Mouse (Mus musculus): ENCODE data around the gene Rassf4. TPM values are rescaled to one million over a fixed set of nuclear protein-coding genes. Genes with fewer than 3 reads are reported as not detected.

Gene Rassf4
- 6.1 and 7.4 TPM in 2 replicates for polyA plus RNA-seq (2012; rRNA removed)

GRCm38 (mm10) chr6:116673471-116674282 is at the start of gene Rassf4:
Gene Rassf4 (minus strand): TSS chr6:116673952.

GRCm38 (mm10) chr6:116716666-116717065 is 42.9 kb upstream of the Rassf4 start, which contains the start of gene Tmem72:
Gene Tmem72 (minus strand): TSS chr6:116716913.

GRCm38 (mm10) chr6:116650406-116650805 is 23.3 kb downstream of the Rassf4 start, which contains the start of gene Depp1:
Gene Depp1 (plus strand): TSS chr6:116650609.

GRCm38 (mm10) chr6:116628539-116629171 is 45.1 kb downstream of the Rassf4 start, which contains the start of gene Zfp422:
Gene Zfp422 (minus strand): TSS chr6:116628999.

GRCm38 (mm10) chr6:116584095-116584494 is 89.7 kb downstream of the Rassf4 start, which contains the start of gene Olfr215:
Gene Olfr215 (minus strand): TSS chr6:116584195.

Other genes starting within 250 kb of the Rassf4 start
- gene Alox5, start 212.8 kb downstream of the Rassf4 start, polyA plus RNA-seq (2012; rRNA removed): 3.3 and 4.0 TPM in 2 replicates
- gene Olfr211, start 184.9 kb downstream of the Rassf4 start, polyA plus RNA-seq (2012; rRNA removed): not detected in 2 replicates
- gene Olfr212, start 167.4 kb downstream of the Rassf4 start, polyA plus RNA-seq (2012; rRNA removed): not detected in 2 replicates
- not detected in 2 replicates for gene Olfr213, start 135.5 kb downstream of the Rassf4 start, polyA plus RNA-seq (2012; rRNA removed)
- gene Gm5580, start 122.8 kb downstream of the Rassf4 start, polyA plus RNA-seq (2012; rRNA removed): not detected in 2 replicates
- gene Olfr214, start 119.7 kb downstream of the Rassf4 start, polyA plus RNA-seq (2012; rRNA removed): not detected in 2 replicates
- not detected in 2 replicates for gene Olfr215, start 89.8 kb downstream of the Rassf4 start, polyA plus RNA-seq (2012; rRNA removed)
- gene Zfp422, start 45.0 kb downstream of the Rassf4 start, polyA plus RNA-seq (2012; rRNA removed): 5.2 and 8.7 TPM in 2 replicates
- gene Depp1, start 23.3 kb downstream of the Rassf4 start, polyA plus RNA-seq (2012; rRNA removed): 4.9 and 6.0 TPM in 2 replicates
- gene Tmem72, start 43.0 kb upstream of the Rassf4 start, polyA plus RNA-seq (2012; rRNA removed): 0.01 TPM in 1 of 2 replicates, not detected in the other